Mouse (Mus musculus): ENCODE data around the gene 6430531B16Rik.

Gene 6430531B16Rik

GRCm38 (mm10) chr7:139936705-139937104, 41.9 kb downstream of the 6430531B16Rik start:
- DNase-seq = no peak

GRCm38 (mm10) chr7:139930732-139931131, 47.8 kb downstream of the 6430531B16Rik start:
- peak; percentile 75 for DNase-seq

All from embryo, embryonic 11 days (tissue).